Mouse (Mus musculus): ENCODE results near the gene Mcoln3. TPM values are rescaled to one million over a fixed set of nuclear protein-coding genes. Genes with fewer than 3 reads are reported as not detected.

Gene Mcoln3
- 2.3 and 4.4 TPM in 2 replicates for polyA plus RNA-seq (2016; fragmentation: Nextera tagmentation; extraction: Ambion mirVana)

DNA sequence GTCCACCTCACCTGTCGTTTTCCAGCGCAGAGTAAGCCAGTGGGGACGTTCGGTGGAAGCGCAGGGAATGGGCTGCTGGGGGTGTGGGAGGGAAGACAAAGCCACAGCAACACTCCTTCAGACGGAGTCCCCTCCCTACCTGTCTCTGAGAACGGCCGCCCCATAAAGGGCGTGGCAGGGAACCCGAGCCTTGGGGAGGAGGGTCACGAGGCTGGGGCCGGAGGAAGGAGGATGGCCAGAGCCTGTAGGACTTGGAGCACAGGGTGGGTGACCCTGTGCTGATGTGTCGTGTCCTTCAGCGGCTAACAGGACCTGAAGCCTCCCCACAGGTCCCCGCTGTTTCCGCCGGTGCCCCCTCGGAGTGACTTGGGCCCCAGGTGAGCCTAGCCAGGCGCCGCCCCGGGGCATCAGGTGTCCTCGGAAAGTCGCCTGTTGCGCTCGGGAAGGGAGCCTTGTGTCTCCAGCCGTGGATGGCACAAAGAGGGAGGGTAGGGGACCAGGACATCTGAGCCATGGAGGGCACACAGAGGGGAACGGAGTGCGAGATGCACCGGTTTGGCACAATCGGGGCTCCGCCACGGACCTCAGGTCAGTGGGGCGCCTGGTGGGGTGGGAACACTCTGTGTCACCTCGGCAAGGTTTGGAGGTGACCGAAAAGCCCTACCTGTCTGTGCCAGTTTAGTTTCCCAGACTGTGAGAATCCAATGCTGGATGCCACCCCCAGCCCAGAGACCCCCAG is at the start of gene Mcoln3:
Gene Mcoln3, plus strand, starts transcription at position 193 of the 739 bp plus-strand sequence.
- Histone ChIP-seq H3K9ac (no peak within 1 kb of the TSS), H3K36me3 (no peaks in the 10 kb centered on the region), H3K9me3 (replicated peaks) (no peaks in the 10 kb centered on the region), H3K4me3 (peak within 1 kb of the TSS; percentile 13), H3K4me1 (peaks cover 6% of the 10 kb centered on the region; the same call in 1 of the 2 replicates), H3K27ac (no peak within 1 kb of the TSS), H3K4me2 (replicated peaks) (peak within 1 kb of the TSS; percentile 38), H3K27me3 (peaks cover 29% of the 10 kb centered on the region)
- ATAC-seq (ENCODE audit: low FRiP score): no peak
- WGBS: 9% methylated on average over 35 of the region's 35 CpGs

- no peaks in the 10 kb centered on the region for H3K4me1 ChIP-seq
- no peaks in the 10 kb centered on the region for H3K9me3 ChIP-seq (replicated peaks)
- no peak overlapping the region for H3K4me3 ChIP-seq
- no peak overlapping the region for H3K4me2 ChIP-seq (replicated peaks)
- H3K27ac ChIP-seq: no peak overlapping the region
- no peaks in the 10 kb centered on the region for H3K27me3 ChIP-seq
- no peak for ATAC-seq (ENCODE audit: low FRiP score)
- 88% methylated on average over 4 of the region's 4 CpGs for WGBS
- H3K36me3 ChIP-seq: no peaks in the 10 kb centered on the region
- H3K9ac ChIP-seq: no peak overlapping the region
These were observed 48.0 kb upstream of the Mcoln3 start for GRCm38 (mm10) chr3:146069276-146069675.

GRCm38 (mm10) chr3:146072780-146073179 is 44.5 kb upstream of the Mcoln3 start:
- H3K27me3 ChIP-seq: no peaks in the 10 kb centered on the region
- no peak overlapping the region for H3K4me3 ChIP-seq
- WGBS: 75% methylated on average over 7 of the region's 7 CpGs
- no peaks in the 10 kb centered on the region for H3K36me3 ChIP-seq
- H3K4me1 ChIP-seq: no peaks in the 10 kb centered on the region
- H3K27ac ChIP-seq: no peak overlapping the region
- H3K9me3 ChIP-seq (replicated peaks): no peaks in the 10 kb centered on the region
- H3K9ac ChIP-seq: no peak overlapping the region
- no peak overlapping the region for H3K4me2 ChIP-seq (replicated peaks)
- ATAC-seq (ENCODE audit: low FRiP score): no peak

- Histone ChIP-seq H3K4me3 (no peak overlapping the region), H3K27ac (no peak overlapping the region), H3K9ac (no peak overlapping the region), H3K27me3 (no peaks in the 10 kb centered on the region), H3K36me3 (no peaks in the 10 kb centered on the region), H3K4me1 (no peaks in the 10 kb centered on the region), H3K9me3 (replicated peaks) (no peaks in the 10 kb centered on the region), H3K4me2 (replicated peaks) (no peak overlapping the region)
- no peak for ATAC-seq (ENCODE audit: low FRiP score)
- 89% methylated on average over 12 of the region's 12 CpGs for WGBS
These were observed 37.0 kb upstream of the Mcoln3 start for GRCm38 (mm10) chr3:146080241-146080640.

GRCm38 (mm10) chr3:146090988-146091657 is 26.1 kb upstream of the Mcoln3 start:
- no peaks in the 10 kb centered on the region for H3K36me3 ChIP-seq
- no peak for ATAC-seq (ENCODE audit: low FRiP score)
- no peaks in the 10 kb centered on the region for H3K4me1 ChIP-seq
- H3K27me3 ChIP-seq: no peaks in the 10 kb centered on the region
- no peak overlapping the region for H3K9ac ChIP-seq
- H3K27ac ChIP-seq: no peak overlapping the region
- no peak overlapping the region for H3K4me2 ChIP-seq (replicated peaks)
- 91% methylated on average over 13 of the region's 13 CpGs for WGBS
- no peak overlapping the region for H3K4me3 ChIP-seq
- H3K9me3 ChIP-seq (replicated peaks): 0 out of 2 replicates have a peak, but pooled peaks cover 4% of the 10 kb centered on the region

- H3K4me3 ChIP-seq: no peak overlapping the region
- no peaks in the 10 kb centered on the region for H3K36me3 ChIP-seq
- no peak overlapping the region for H3K9ac ChIP-seq
- 0 out of 2 replicates have a peak, but pooled peaks cover 4% of the 10 kb centered on the region for H3K9me3 ChIP-seq (replicated peaks)
- WGBS: 92% methylated on average over 10 of the region's 10 CpGs
- no peak for ATAC-seq (ENCODE audit: low FRiP score)
- H3K27ac ChIP-seq: no peak overlapping the region
- H3K27me3 ChIP-seq: no peaks in the 10 kb centered on the region
- no peaks in the 10 kb centered on the region for H3K4me1 ChIP-seq
- no peak overlapping the region for H3K4me2 ChIP-seq (replicated peaks)
These were observed 22.2 kb upstream of the Mcoln3 start for GRCm38 (mm10) chr3:146095066-146095465.

DNA sequence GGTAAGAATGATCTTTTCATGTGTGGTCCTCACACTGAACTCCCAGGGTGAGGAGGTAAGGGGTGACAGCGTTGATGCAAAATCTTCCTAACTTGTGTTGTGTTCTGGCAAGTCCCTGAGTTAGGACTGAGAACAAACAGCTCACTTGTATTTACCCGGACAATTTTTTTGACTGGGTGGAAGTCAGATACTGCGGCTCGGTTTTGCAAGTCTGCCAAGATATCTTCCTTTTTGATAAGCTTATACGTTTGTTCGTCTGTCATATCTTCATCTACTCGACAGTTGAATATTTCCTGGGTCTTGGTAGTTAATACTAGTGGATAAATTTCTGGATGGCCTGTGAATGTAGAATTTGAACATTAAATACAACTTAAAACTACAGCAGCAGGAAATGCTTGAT is 20.3 kb upstream of the Mcoln3 start:
- H3K27ac ChIP-seq: no peak overlapping the region
- WGBS: 93% methylated on average over 7 of the region's 7 CpGs
- ATAC-seq (ENCODE audit: low FRiP score): no peak
- no peaks in the 10 kb centered on the region for H3K4me1 ChIP-seq
- H3K9me3 ChIP-seq (replicated peaks): no peaks in the 10 kb centered on the region
- H3K4me2 ChIP-seq (replicated peaks): no peak overlapping the region
- no peak overlapping the region for H3K4me3 ChIP-seq
- H3K27me3 ChIP-seq: no peaks in the 10 kb centered on the region
- H3K36me3 ChIP-seq: no peaks in the 10 kb centered on the region
- no peak overlapping the region for H3K9ac ChIP-seq

DNA sequence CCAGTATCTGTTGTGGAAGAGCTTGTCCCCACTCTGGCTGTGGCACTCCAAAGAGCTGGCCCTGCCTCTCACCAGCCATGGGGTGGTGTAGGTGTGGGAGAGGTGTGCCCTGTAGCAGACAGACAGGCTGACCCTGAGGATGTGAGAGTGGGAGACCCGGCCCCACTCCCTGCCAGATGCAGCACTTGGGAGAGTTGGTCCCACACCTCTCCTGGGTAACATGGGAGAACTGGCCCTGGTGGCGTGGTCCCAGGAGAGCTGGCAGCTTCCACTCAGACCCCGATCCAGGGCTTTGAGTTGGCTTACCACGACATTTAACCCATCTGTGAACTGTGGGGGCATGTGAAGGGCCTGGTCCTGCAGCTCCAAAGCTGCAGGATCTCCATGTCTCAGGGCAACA is 19.4 kb upstream of the Mcoln3 start:
- H3K9me3 ChIP-seq (replicated peaks): no peaks in the 10 kb centered on the region
- H3K9ac ChIP-seq: no peak overlapping the region
- H3K4me2 ChIP-seq (replicated peaks): no peak overlapping the region
- 92% methylated on average over 4 of the region's 4 CpGs for WGBS
- no peaks in the 10 kb centered on the region for H3K27me3 ChIP-seq
- no peaks in the 10 kb centered on the region for H3K36me3 ChIP-seq
- no peaks in the 10 kb centered on the region for H3K4me1 ChIP-seq
- no peak overlapping the region for H3K4me3 ChIP-seq
- H3K27ac ChIP-seq: no peak overlapping the region
- no peak for ATAC-seq (ENCODE audit: low FRiP score)

DNA sequence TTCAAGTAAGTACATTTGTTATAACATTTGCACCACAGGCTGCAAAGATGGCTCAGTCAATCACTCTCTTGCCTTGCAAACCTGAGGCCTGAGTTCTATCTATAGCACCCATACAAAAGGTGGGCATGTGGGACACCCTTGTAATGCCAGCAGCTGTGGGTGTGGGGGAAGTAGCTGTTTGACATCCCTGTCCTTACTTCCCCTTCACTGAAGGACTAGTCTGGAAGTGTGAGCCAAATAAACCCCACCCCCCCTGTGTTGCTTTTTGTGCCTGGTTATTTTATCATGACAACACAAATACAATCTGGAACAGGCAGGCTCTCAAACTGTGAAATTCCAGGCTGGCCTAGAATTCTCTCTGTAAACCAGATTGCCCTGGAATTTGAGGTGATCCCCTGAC is 17.3 kb upstream of the Mcoln3 start:
- Histone ChIP-seq H3K36me3 (no peaks in the 10 kb centered on the region), H3K4me2 (replicated peaks) (no peak overlapping the region), H3K4me3 (no peak overlapping the region), H3K9me3 (replicated peaks) (no peaks in the 10 kb centered on the region), H3K4me1 (no peaks in the 10 kb centered on the region), H3K27me3 (no peaks in the 10 kb centered on the region), H3K27ac (no peak overlapping the region), H3K9ac (no peak overlapping the region)
- ATAC-seq (ENCODE audit: low FRiP score): no peak

DNA sequence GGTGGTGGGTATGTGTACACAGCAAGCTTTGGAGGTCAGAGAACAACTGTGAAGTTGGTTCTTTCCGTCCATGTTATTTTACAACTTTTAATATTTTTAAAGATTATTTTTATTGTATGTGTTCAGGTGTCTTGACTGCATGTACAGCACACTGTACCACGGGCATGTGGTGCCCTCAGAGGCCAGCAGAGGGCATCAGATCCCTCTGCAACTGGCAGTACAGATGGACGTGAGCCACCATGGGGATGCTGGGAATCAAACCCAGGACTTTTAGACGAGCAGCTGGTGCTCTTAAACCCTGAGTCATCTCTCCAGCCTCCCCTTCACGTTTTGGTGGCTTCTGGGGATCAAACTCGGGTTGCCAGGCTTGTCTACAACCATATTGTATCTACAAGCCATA is 15.2 kb upstream of the Mcoln3 start:
- Histone ChIP-seq H3K27me3 (no peaks in the 10 kb centered on the region), H3K9ac (no peak overlapping the region), H3K4me1 (no peaks in the 10 kb centered on the region), H3K9me3 (replicated peaks) (no peaks in the 10 kb centered on the region), H3K4me2 (replicated peaks) (no peak overlapping the region), H3K27ac (no peak overlapping the region), H3K36me3 (no peaks in the 10 kb centered on the region), H3K4me3 (no peak overlapping the region)
- ATAC-seq (ENCODE audit: low FRiP score): no peak
- 60% methylated on average over 6 of the region's 6 CpGs for WGBS

GRCm38 (mm10) chr3:146107116-146107849 is 10.0 kb upstream of the Mcoln3 start:
- Histone ChIP-seq H3K9me3 (replicated peaks) (no peaks in the 10 kb centered on the region), H3K4me1 (0 out of 2 replicates have a peak, but pooled peaks cover 3% of the 10 kb centered on the region), H3K27me3 (peaks cover 4% of the 10 kb centered on the region; the same call in 1 of the 2 replicates), H3K27ac (no peak overlapping the region), H3K9ac (peak overlapping the region; percentile 55), H3K4me3 (peak overlapping the region; percentile 36), H3K36me3 (no peaks in the 10 kb centered on the region), H3K4me2 (replicated peaks) (peak overlapping the region; percentile 76)
- WGBS: 8% methylated on average over 18 of the region's 18 CpGs
- ATAC-seq (ENCODE audit: low FRiP score): peak; percentile 77

DNA sequence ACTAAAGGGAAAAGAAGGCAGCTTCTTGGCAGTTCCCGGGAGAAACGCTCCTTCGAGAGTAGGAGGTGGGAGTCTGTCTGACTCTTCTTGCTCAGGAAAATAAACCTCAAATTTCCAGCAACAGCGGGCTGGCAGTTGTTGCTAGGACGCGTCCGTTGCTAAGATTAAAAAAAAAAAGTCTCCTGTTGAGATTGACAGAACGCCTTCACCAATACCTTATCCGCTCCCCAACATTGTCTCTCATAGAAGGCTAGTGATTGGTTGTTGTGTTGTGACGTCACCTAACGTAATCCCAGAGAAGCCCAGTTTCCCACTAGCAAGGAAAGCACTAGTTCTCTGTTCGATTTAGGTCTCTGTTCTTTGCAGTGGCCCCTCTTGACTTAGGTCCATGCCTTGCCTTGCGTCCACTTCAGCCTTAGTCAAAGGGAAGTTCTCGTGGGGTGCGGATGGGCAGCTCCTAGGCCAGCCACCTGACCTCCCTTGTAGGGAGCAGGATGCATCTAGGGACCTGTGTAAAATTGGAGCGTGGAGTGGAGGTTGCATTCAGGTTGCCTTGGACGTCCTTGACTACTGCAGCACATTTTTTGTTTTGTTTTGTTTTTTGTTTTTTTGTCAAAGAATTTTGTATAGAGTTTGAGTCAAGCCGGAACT is 9.2 kb upstream of the Mcoln3 start, which contains the start of gene Wdr63:
Gene Wdr63, minus strand, starts transcription at position 210 of the 651 bp plus-strand sequence.
- peak within 1 kb of the TSS; percentile 55 for H3K9ac ChIP-seq
- WGBS: 12% methylated on average over 18 of the region's 18 CpGs
- H3K27ac ChIP-seq: no peak within 1 kb of the TSS
- H3K27me3 ChIP-seq: peaks cover 4% of the 10 kb centered on the region; the same call in 1 of the 2 replicates
- 0 out of 2 replicates have a peak, but pooled peaks cover 3% of the 10 kb centered on the region for H3K4me1 ChIP-seq
- peak within 1 kb of the TSS; percentile 36 for H3K4me3 ChIP-seq
- peak within 1 kb of the TSS; percentile 76 for H3K4me2 ChIP-seq (replicated peaks)
- H3K9me3 ChIP-seq (replicated peaks): no peaks in the 10 kb centered on the region
- H3K36me3 ChIP-seq: no peaks in the 10 kb centered on the region
- peak; percentile 97 for ATAC-seq (ENCODE audit: low FRiP score)

Data from hindbrain, embryonic 12.5 days (tissue).